Mouse (Mus musculus) kidney, postnatal 0 days (tissue): ENCODE results near the gene Esrrg. TPM values are rescaled to one million over a fixed set of nuclear protein-coding genes. Genes with fewer than 3 reads are reported as not detected.

Experiments
- ATAC-seq: fragments of 200-750 bp; cut with Nextera tagmentation; replicated peaks from 2 replicates; pipeline ENCODE4 v1.8.0; 2017; ENCODE audit warnings: low read depth, moderate number of reproducible peaks, moderate TSS enrichment, moderate library complexity; ENCODE audit not compliant: low FRiP score
- DNase-seq: peaks from one replicate; pipeline ENCODE4 v3.0.0-alpha.2; 2016; ENCODE audit warnings: low spot score
- H3K27ac ChIP-seq: fragments of 300-500 bp; sonication (generic); 2 replicates; pipeline ENCODE4 v1.5.1; 2014; ENCODE audit warnings: mild to moderate bottlenecking
- H3K27me3 ChIP-seq: fragments of 300-500 bp; sonication (generic); 2 replicates; pipeline ENCODE4 v1.6.1; 2014; ENCODE audit warnings: low read length, mixed read lengths; ENCODE audit not compliant: insufficient read depth
- H3K36me3 ChIP-seq: fragments of 300-500 bp; sonication (generic); 2 replicates; pipeline ENCODE4 v1.6.1; 2014; ENCODE audit warnings: low read length, mixed read lengths; ENCODE audit not compliant: insufficient read depth
- H3K4me1 ChIP-seq: fragments of 300-500 bp; sonication (generic); replicated peaks from 2 replicates; pipeline ENCODE4 v1.6.1; 2014; ENCODE audit warnings: antibody characterized with exemption, low read length, mixed read lengths; ENCODE audit not compliant: insufficient read depth
- H3K4me2 ChIP-seq: fragments of 300-500 bp; sonication (generic); 2 replicates; pipeline ENCODE4 v1.6.1; 2014; ENCODE audit warnings: mild to moderate bottlenecking, low read length, moderate library complexity, mixed read lengths
- H3K4me3 ChIP-seq: fragments of 300-500 bp; sonication (generic); replicated peaks from 2 replicates; pipeline ENCODE4 v1.5.1; 2014; ENCODE audit warnings: low read depth, low read length
- H3K9ac ChIP-seq: fragments of 300-500 bp; sonication (generic); 2 replicates; pipeline ENCODE4 v1.6.1; 2014; ENCODE audit warnings: low read depth, low read length
- H3K9me3 ChIP-seq: fragments of 300-500 bp; sonication (generic); replicated peaks from 2 replicates; pipeline ENCODE4 v1.6.1; 2016; ENCODE audit warnings: low read length, inconsistent platforms, mixed read lengths
- CTCF ChIP-seq: IDR thresholded peaks from 2 replicates; pipeline ENCODE4 v1.5.1; 2016; ENCODE audit warnings: antibody characterized with exemption, low read depth, mild to moderate bottlenecking, moderate library complexity
- WGBS: fragments of 180-500 bp; shearing (Covaris S2); extraction: QIAGEN DNeasy Blood & Tissue Kit; methylation state at CpG from one replicate; pipeline ENCODE4 v1.1.7; 2014; 5-methylcytosine and 5-hydroxymethylcytosine counted together
- polyA plus RNA-seq: library from polyadenylated mRNA; unstranded; fragments of >200 nt; fragmentation: Nextera tagmentation; extraction: Ambion mirVana; gene quantifications from 2 replicates; pipeline ENCODE4 v1.2.1, GENCODE M21; 2015

Gene Esrrg
- polyA plus RNA-seq, 1 experiment from 2014 or later: 26.0 TPM

GRCm38 (mm10) chr1:188147381-188148156 is 539.0 kb downstream of the Esrrg start:
- H3K4me2 ChIP-seq: no peak overlapping the region
- no peaks in the 10 kb centered on the region for H3K4me1 ChIP-seq
- DNase-seq (no peak), ATAC-seq (no peak)
- no peak overlapping the region for H3K4me3 ChIP-seq
- no peak overlapping the region for H3K9ac ChIP-seq
- H3K36me3 ChIP-seq: no peaks in the 10 kb centered on the region
- H3K9me3 ChIP-seq: no peaks in the 10 kb centered on the region
- TF ChIP-seq CTCF: no peak
- no peak overlapping the region for H3K27ac ChIP-seq
- 79% methylated on average over 12 of the region's 12 CpGs for WGBS
- H3K27me3 ChIP-seq: no peaks in the 10 kb centered on the region

GRCm38 (mm10) chr1:188151066-188151465 is 542.5 kb downstream of the Esrrg start:
- DNase-seq (no peak), ATAC-seq (no peak)
- TF ChIP-seq CTCF: no peak
- Histone ChIP-seq H3K9me3 (no peaks in the 10 kb centered on the region), H3K4me2 (no peak overlapping the region), H3K36me3 (no peaks in the 10 kb centered on the region), H3K27ac (no peak overlapping the region), H3K9ac (no peak overlapping the region), H3K27me3 (no peaks in the 10 kb centered on the region), H3K4me1 (no peaks in the 10 kb centered on the region), H3K4me3 (no peak overlapping the region)
- WGBS: 77% methylated on average over 8 of the region's 8 CpGs

GRCm38 (mm10) chr1:188152011-188152410 is 543.4 kb downstream of the Esrrg start:
- Histone ChIP-seq H3K27ac (no peak overlapping the region), H3K4me2 (no peak overlapping the region), H3K4me1 (no peaks in the 10 kb centered on the region), H3K9ac (no peak overlapping the region), H3K9me3 (no peaks in the 10 kb centered on the region), H3K4me3 (no peak overlapping the region), H3K27me3 (no peaks in the 10 kb centered on the region), H3K36me3 (no peaks in the 10 kb centered on the region)
- ATAC-seq (no peak), DNase-seq (no peak)
- 98% methylated on average over 2 of the region's 2 CpGs for WGBS
- no peak for TF ChIP-seq CTCF

- Histone ChIP-seq H3K4me1 (no peaks in the 10 kb centered on the region), H3K36me3 (no peaks in the 10 kb centered on the region), H3K9ac (no peak overlapping the region), H3K9me3 (no peaks in the 10 kb centered on the region), H3K4me2 (no peak overlapping the region), H3K27me3 (no peaks in the 10 kb centered on the region), H3K27ac (no peak overlapping the region), H3K4me3 (no peak overlapping the region)
- no peak for DNase-seq
- ATAC-seq: no peak
- WGBS: 85% methylated on average over 2 of the region's 2 CpGs
- no peak for TF ChIP-seq CTCF
Measured at GRCm38 (mm10) chr1:188153665-188154064, 545.1 kb downstream of the Esrrg start.

- no peak overlapping the region for H3K4me2 ChIP-seq
- no peak overlapping the region for H3K4me3 ChIP-seq
- H3K9ac ChIP-seq: no peak overlapping the region
- 62% methylated on average over 14 of the region's 14 CpGs for WGBS
- no peak for ATAC-seq
- H3K9me3 ChIP-seq: no peaks in the 10 kb centered on the region
- no peaks in the 10 kb centered on the region for H3K4me1 ChIP-seq
- no peak overlapping the region for H3K27ac ChIP-seq
- no peaks in the 10 kb centered on the region for H3K36me3 ChIP-seq
- no peaks in the 10 kb centered on the region for H3K27me3 ChIP-seq
- no peak for DNase-seq
- no peak for TF ChIP-seq CTCF
Measured at GRCm38 (mm10) chr1:188154466-188155110, 546.0 kb downstream of the Esrrg start.

GRCm38 (mm10) chr1:188155135-188155779 is 546.7 kb downstream of the Esrrg start:
- no peak for TF ChIP-seq CTCF
- DNase-seq: no peak

More at GRCm38 (mm10) chr1:188155135-188155779, 546.7 kb downstream of the Esrrg start:
- H3K4me2 ChIP-seq: no peak overlapping the region
- H3K27ac ChIP-seq: no peak overlapping the region
- H3K36me3 ChIP-seq: no peaks in the 10 kb centered on the region
- no peak overlapping the region for H3K9ac ChIP-seq
- H3K4me1 ChIP-seq: no peaks in the 10 kb centered on the region
- no peaks in the 10 kb centered on the region for H3K9me3 ChIP-seq
- H3K27me3 ChIP-seq: no peaks in the 10 kb centered on the region
- no peak for ATAC-seq
- H3K4me3 ChIP-seq: no peak overlapping the region
- WGBS: 89% methylated on average over 22 of the region's 22 CpGs
